Mouse (Mus musculus): Measurements from ENCODE around the gene Ccdc83.

Gene Ccdc83

DNA sequence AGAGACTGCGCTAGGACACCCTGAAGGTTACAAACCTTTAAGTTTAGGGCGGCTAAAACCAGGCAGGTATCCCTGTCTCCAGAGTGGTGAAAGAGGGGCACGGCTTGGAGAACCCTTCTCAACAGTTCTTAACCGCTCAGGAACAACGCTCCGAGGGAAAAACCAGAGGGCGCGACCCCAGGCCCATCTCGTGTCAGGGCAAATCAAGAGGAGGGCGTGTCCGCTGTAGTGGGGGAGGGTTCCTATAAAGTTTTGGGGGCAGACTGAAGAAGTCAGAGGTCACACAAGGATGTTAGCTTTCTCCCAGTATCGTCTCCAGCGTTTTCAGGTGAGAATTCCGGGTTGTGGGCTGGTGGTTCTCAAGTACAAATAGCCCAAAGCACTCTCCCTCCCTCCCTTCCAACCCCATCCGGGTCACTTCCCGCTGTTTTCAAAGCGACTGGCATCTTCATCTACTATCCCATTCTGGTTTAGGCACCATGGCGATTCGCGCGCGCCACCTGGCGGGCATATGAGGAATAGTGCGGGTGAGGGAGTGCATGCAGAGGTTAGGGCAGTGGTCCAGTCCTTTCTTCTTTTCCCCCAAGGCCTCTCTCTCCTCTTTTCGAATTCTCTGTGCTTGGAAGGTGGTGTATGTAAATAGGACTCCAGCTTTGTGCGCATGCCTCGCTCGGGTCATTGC lies at the start of gene Ccdc83:
Gene Ccdc83 (minus strand): TSS at position 489 of the 682 bp plus-strand sequence.
- in situ Hi-C loops (cut with MboI; ENCODE audit: low pct_unique_long_range_greater_than_20kb in 1 of 2, low sequenced_read_pairs in 2 of 2, unreplicated experiment in 1 of 2), result no loop called here

DNA sequence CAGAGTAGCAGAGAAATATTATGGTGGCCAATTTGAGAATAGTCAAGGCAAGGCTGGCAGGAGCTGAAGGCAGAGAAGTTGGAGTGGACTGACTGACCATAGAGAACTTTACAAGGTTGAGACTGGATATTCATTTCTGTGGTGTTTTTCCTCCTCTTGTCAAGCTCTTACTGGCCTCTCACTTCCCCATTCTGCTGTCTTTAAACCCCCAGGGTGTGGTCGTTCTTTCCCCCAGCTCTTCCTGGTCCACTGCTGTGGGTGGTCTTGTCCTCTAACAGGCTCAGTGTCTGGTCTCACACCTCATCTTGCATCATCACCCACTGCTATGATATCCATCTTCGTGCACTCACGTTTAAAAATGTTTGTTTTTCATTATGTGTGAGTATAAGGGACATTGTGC lies 47.8 kb upstream of the Ccdc83 start:
- in situ Hi-C loops (cut with MboI; ENCODE audit: low pct_unique_long_range_greater_than_20kb in 1 of 2, low sequenced_read_pairs in 2 of 2, unreplicated experiment in 1 of 2), result no loop called here

DNA sequence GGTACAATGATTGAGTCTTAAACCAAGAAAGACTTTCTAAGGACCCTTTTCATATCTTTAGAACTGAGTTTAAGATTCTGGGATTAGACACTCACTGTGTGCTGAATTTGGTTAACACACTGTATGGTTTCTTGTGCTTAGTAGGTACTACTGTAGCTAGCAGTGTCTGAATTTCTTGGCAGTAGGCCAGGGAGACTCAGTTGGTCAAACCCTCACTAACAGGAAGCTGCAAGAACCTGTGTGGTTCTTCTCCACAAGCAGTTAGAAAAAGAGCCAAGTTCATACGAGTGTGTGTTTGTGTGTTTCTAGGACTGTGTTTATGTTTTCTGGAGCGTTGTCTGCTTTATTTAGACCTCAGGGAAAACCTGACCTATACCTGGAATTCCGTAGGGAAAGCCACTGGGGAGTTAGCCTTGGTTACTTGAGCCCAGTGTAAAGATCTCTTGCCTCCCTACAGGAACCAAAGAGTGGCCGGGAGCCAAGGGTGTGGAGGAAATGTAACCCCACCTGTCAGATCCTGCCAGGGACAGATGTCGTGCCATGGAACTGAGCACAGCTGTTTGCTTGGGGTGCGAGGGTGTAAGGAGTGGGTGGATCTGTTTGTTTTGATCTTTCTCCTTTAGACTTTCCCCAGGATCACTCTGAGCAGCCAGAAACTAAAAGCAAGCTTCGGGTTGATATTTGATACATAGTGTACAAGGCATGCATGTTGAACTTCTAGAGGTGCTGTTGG lies 46.7 kb upstream of the Ccdc83 start:
- in situ Hi-C loops (cut with MboI; ENCODE audit: low pct_unique_long_range_greater_than_20kb in 1 of 2, low sequenced_read_pairs in 2 of 2, unreplicated experiment in 1 of 2), result no loop called here

DNA sequence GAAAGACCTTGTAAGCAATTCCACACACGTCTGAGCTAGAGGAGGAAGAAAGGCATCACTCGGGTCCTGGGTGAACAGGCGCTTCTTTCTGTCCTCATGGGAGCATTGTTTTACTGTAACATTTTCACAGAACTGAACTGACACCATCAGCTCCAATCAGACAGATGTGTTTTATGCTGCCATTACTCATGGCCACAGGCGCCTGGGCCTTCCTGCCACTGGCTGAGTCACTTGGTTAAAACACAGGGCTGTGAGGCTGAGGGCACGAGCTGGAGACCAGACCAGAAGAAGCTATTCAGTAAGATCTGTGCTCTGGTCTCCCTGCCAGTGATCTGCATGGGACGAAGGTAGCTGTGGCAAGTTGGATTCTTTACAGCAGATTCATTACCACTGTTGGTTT lies 42.4 kb upstream of the Ccdc83 start:
- in situ Hi-C loops (cut with MboI; ENCODE audit: low pct_unique_long_range_greater_than_20kb in 1 of 2, low sequenced_read_pairs in 2 of 2, unreplicated experiment in 1 of 2), result no loop called here

DNA sequence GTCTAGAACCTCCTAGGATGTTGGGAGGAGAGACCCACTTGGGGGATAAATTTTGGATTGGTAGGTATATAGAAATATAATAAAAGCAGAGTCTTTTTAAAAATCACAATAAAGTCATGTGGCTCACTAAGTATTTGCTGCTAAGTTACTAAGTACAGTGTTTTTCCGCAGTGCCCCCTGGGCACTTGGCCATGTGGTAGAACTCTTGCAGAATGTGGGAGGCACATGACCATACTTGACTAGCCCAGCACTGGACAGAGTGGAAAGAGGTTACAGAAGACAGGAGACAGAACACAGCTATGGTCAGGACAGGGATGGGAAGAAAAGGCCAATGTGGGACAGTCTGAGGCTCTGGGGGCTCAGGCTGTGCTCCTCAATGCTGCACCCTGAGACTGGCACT lies 41.4 kb upstream of the Ccdc83 start:
- in situ Hi-C loops (cut with MboI; ENCODE audit: low pct_unique_long_range_greater_than_20kb in 1 of 2, low sequenced_read_pairs in 2 of 2, unreplicated experiment in 1 of 2), result no loop called here

DNA sequence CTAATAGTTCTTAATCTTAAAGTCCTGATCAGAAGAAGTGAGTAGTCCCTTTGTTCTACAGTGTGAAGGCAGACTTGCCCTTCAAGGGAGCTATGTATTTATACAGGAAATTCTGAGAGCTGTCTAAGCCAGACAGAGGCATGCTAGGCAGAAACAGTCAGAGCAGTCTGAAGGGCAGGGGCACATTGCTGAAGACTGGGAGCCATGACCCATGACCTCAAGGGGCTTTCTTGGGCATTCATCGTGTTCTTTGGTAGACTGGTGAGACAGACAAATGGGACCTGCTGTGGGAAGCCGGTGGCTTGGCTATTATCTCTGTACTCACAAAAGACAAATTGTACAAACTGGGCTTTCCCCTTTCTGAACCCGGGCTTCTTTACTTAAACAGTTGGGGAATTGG lies 40.5 kb upstream of the Ccdc83 start:
- in situ Hi-C loops (cut with MboI; ENCODE audit: low pct_unique_long_range_greater_than_20kb in 1 of 2, low sequenced_read_pairs in 2 of 2, unreplicated experiment in 1 of 2), result no loop called here

DNA sequence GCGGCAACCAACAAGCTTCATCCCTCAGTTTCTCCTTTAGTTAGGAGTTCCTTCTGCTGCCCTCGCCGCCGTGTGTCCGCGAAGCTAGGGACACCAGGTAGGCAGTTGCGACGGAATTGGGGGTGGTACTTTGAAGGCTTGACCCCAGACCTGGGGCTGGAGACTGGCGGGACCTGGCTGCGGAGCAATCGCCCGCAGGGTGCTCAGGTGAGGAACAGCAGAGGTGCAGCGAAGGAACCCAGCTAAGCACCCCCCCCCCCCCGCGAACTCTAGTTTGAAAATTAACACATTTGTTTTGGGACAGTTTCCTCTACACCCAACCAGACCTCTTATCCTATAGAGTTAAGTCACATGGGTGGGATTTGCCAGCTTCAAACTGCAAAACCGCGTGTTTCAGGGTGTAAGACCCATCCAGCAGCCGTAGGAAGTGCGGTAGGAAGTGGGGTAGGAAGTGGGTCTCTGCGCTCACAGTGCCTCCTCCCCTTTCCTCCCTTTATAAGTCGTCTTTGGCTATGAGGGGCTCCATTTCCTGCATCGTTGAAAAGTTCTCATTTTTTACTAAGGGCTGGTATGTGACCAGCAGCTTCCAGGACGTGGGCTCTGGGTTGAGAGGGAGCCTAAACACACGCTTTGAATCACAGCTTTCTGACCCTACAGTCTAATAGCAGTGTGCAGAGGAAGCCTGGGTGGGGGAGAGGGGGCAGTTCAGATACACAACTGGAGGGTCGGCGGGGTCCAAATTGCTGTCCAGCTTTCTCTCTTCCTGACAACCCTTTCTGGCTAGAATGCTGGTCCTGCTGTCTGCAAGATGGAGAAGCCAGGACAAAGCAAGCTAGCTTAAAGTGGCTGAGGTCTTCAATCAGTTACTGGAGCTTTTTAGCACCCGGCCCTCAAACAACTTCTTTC lies 37.3 kb upstream of the Ccdc83 start:
- in situ Hi-C loops (cut with MboI; ENCODE audit: low pct_unique_long_range_greater_than_20kb in 1 of 2, low sequenced_read_pairs in 2 of 2, unreplicated experiment in 1 of 2), result no loop called here

DNA sequence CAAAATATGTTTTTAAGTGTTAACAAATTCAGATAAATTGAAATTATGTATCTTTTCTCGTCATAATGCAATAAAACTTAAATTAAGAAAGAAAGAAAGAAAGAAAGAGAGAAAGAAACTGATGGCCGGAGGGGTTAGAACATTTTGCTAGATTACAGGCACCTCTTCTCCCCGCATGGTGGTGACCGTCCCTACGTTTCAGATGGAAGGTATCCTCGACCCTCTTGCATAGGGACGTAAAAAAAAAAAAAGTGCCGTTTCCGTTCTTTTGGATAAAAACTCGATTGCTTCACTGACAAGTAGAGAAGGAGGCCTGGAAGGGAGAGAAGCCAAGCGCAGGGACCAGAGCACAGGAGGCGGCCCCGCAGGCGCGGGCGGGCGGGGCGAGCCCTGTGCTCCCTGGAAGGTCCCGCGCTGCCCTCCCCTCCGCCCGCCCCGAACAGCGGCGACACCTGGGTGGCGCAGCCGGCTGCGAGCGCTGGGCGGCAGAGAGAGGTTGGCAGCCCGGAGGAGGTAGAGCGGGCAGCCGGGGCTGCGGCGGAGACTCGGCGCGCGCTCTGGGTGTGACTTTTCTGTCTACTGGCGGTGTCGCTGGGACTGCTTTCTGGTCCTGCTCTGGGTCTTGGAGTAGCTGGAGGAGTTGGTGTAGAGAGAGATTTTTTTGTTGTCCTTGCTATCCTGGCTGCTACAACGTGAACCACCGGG lies 36.5 kb upstream of the Ccdc83 start, which contains the start of gene Sytl2:
Gene Sytl2 (plus strand): TSS at position 311 of the 705 bp plus-strand sequence.
- in situ Hi-C loops (cut with MboI; ENCODE audit: low pct_unique_long_range_greater_than_20kb in 1 of 2, low sequenced_read_pairs in 2 of 2, unreplicated experiment in 1 of 2), result no loop called here

DNA sequence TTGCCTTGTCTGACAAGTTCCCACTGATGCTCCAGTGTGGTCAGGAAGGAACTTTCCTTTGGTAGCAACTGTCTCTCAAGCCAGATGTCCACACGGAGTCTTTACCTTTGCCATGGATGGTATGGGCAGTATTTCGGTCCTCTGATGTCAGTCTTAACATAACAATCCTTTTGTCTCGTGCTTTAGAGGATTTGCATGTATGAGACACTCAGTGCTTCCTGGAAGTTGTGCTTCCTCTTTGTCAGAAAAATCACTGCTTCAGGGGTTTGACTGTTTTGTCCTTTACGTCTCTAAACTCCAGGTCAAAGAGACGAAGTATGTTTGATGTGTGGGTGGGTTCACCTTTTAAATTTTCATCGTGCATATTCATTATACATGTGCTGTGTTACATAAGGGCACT lies 26.3 kb upstream of the Ccdc83 start:
- in situ Hi-C loops (cut with MboI; ENCODE audit: low pct_unique_long_range_greater_than_20kb in 1 of 2, low sequenced_read_pairs in 2 of 2, unreplicated experiment in 1 of 2), result no loop called here

DNA sequence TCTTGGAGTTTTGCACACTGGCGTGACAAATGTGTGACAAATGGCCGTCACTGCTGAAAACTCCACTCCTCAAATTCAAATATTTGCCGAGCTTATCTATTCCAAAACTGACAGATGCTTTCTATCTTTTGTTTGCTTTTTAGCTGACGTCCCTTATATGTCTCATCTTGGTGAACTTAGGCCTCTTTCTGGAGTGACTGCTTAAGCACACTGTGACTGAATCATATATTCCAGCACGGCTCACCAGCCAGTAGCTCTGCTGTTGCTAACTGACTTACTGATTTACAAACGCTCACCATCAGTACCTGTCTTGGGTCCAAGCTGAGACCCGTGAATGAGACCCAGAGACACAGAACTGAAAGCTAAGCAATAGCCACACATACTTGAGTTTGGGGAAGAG lies 19.2 kb upstream of the Ccdc83 start:
- in situ Hi-C loops (cut with MboI; ENCODE audit: low pct_unique_long_range_greater_than_20kb in 1 of 2, low sequenced_read_pairs in 2 of 2, unreplicated experiment in 1 of 2), result no loop called here

DNA sequence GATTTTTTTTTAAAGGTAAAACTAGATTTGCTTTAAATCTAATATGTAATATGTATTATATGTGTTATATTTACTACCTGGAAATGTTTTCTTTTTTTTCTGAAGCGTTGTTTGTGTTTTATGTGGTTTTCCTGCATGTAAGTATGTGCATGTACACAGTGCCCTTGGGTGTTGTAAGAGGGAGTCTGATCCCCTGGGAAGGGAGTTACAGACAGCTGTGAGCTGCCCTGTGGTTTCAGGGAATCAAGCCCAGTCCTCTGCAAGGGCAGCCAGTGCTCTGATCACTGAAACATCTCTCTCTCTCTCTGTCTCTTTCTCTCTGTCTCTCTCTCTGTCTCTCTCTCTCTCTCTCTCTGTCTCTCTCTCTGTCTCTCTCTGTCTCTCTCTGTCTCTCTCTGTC lies 17.2 kb upstream of the Ccdc83 start:
- in situ Hi-C loops (cut with MboI; ENCODE audit: low pct_unique_long_range_greater_than_20kb in 1 of 2, low sequenced_read_pairs in 2 of 2, unreplicated experiment in 1 of 2), result no loop called here

DNA sequence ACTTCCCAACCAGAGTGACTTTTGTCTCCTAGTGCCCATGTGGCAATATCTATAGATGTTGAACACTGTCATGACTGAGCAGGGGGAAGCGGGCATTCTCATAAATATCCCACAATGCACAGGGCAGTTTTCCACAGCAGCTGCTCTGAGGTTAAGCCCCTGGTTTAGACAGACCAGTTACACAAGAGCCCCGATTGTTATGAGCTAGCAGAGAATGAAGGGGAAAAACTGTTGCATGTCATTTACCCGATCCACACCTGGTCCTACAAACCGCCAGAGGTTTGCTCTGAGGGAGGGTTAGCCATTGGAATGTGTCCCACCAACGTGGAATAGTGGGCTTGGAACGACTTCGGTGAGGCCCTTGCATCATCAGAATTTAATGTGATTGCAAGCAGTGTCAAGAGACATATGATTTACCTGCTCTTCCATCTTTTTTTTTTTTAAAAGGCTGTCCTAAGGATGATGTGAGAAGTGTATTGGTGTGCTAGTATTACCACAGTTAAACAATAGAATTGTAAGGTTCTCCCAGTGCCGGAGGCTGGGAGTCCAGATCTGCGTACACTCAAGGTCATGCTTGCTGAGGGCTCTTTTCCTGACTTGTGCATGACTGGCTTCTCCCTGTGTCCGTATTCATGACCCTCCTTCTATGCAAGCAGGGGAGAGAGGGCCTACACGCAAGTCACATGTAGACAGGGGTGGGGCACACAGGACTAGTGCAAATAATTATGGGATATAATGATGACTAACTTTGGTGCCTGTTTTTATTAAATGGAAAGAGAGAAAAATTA lies 16.4 kb upstream of the Ccdc83 start:
- in situ Hi-C loops (cut with MboI; ENCODE audit: low pct_unique_long_range_greater_than_20kb in 1 of 2, low sequenced_read_pairs in 2 of 2, unreplicated experiment in 1 of 2), result no loop called here

DNA sequence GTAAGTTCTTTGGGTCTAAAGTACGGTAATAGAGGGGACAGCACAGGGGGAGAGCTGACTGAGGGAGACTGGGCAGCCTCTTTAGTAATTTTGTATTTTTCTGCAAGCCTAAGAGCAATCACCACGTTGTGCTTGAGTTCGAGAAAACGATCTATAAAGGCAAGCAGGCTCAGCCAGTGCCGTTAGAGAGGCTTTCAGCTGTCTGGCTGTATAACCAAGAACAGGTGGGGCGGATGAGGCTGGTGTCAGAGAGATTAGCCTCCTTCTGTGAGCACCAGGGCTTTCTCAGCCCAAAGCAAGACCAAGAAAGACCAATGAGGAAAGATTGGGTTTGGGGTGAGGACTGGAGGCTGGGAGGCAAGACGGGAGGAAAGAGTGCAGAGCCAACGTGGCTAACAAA lies 15.3 kb upstream of the Ccdc83 start:
- in situ Hi-C loops (cut with MboI; ENCODE audit: low pct_unique_long_range_greater_than_20kb in 1 of 2, low sequenced_read_pairs in 2 of 2, unreplicated experiment in 1 of 2), result no loop called here

DNA sequence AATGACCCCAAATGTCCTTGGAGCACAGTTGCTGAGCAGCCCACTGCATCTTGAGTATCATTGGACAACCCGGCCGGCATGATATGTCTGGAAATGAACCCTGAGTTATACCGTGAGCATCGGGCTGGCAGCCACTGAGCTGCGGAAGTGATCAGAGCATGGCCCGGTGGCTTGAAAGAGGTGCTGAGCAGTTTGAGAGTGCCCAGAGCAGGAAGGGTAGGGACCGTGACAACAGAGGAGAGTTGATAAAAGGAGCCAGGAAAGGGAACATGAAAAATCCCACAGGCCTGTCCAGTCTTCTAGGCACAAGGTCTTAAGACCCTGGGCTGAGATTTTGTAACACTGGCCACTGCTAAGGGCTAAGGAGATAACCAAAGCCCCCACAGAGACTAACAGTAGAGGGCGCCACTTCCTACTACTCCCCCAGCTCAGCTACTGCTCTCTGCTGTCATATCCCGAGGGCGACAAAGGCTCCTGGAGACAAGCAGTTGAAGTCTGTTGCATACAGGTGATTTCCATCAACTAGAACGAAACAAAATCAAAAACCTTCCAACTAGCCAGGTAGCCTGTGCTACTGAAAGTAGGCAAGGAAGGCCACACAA lies 14.8 kb upstream of the Ccdc83 start:
- in situ Hi-C loops (cut with MboI; ENCODE audit: low pct_unique_long_range_greater_than_20kb in 1 of 2, low sequenced_read_pairs in 2 of 2, unreplicated experiment in 1 of 2), result no loop called here

DNA sequence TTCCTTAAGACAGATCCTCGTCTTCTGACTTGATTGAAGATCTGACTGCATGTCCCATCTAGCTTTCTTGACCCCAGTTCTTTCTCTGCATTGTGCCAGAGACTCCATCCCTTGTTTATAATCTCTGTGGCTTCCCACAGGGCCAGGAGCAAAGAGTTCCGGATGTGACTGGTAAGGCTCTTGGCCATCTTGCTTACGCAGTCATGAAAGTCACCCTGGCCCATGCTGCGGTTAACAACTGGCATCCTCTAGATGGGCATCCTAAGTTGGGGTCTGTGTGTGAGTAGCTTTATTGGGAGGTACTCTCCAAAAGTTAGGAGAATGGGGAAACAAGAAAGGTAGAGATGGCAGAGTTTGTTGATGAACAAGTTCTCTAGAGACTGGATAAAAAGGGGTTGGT lies 13.6 kb upstream of the Ccdc83 start:
- in situ Hi-C loops (cut with MboI; ENCODE audit: low pct_unique_long_range_greater_than_20kb in 1 of 2, low sequenced_read_pairs in 2 of 2, unreplicated experiment in 1 of 2), result no loop called here

DNA sequence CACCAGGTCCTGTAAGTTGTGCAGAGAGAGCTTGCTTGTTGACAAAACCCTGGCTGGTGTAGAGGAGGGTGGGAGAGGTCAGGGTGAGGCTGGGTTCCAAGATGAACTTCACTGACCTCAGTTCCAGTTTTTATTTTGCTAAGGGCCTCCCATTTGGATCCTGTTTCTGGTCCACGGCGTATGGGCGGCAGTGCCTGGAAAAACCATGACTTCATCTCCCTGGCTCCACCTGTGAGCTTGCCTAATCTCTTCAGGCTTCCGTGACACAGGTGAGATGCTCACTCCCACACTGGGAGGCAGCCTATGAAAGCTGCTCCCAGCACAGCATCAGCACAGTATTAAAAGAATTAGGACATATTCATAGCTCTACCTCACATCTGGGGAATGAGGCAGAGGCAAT lies 12.2 kb upstream of the Ccdc83 start:
- in situ Hi-C loops (cut with MboI; ENCODE audit: low pct_unique_long_range_greater_than_20kb in 1 of 2, low sequenced_read_pairs in 2 of 2, unreplicated experiment in 1 of 2), result no loop called here

DNA sequence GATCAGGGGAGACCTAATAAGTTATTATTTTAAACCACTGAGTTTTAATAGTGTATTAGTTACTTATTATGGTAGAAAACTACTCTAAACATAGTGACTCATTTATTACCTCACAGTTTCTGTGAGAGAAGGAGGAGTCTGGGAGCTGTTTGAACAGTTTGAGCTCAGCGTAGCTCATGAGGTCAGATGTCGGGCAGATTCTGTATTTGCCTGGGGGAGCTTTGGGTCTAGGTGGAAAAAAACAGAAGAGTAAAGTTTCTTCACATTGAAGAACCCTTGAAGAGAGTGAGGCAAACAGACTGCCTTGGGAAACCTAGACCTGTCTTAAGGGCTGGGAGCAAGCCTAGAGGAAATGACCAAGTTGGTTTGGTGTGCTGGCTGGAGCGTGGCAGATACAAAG lies 11.7 kb upstream of the Ccdc83 start:
- in situ Hi-C loops (cut with MboI; ENCODE audit: low pct_unique_long_range_greater_than_20kb in 1 of 2, low sequenced_read_pairs in 2 of 2, unreplicated experiment in 1 of 2), result no loop called here

All from mouse embryonic stem cell (cell line).